Mouse (Mus musculus): Measurements from ENCODE around the gene Car11.

Car11 gene

GRCm38 (mm10) chr7:45692364-45692763 lies 7.3 kb upstream of the Car11 start:
- DNase-seq (ENCODE audit: low spot score) = no peak

GRCm38 (mm10) chr7:45693921-45694591 lies 5.6 kb upstream of the Car11 start, which contains the start of gene Sec1:
Gene Sec1, minus strand, starts transcription at chr7:45694402.
- no peak for DNase-seq (ENCODE audit: low spot score)

GRCm38 (mm10) chr7:45695098-45695497 lies 4.5 kb upstream of the Car11 start:
- no peak for DNase-seq (ENCODE audit: low spot score)

- DNase-seq (ENCODE audit: low spot score) = no peak
These were observed 1.7 kb upstream of the Car11 start for GRCm38 (mm10) chr7:45697894-45698293.

- DNase-seq (ENCODE audit: low spot score) = peak; percentile 65
These were observed 815 bp downstream of the Car11 start for GRCm38 (mm10) chr7:45700301-45701015.

- no peak for DNase-seq (ENCODE audit: low spot score)
These were observed 1.4 kb downstream of the Car11 start for GRCm38 (mm10) chr7:45701072-45701471.

- no peak for DNase-seq (ENCODE audit: low spot score)
These were observed 2.0 kb downstream of the Car11 start for GRCm38 (mm10) chr7:45701607-45702006.

- DNase-seq (ENCODE audit: low spot score) = no peak
These were observed 2.7 kb downstream of the Car11 start for GRCm38 (mm10) chr7:45702316-45702715.

- DNase-seq (ENCODE audit: low spot score) = no peak
These were observed 3.3 kb downstream of the Car11 start for GRCm38 (mm10) chr7:45702809-45703520.

- DNase-seq (ENCODE audit: low spot score) = no peak
These were observed 3.9 kb downstream of the Car11 start for GRCm38 (mm10) chr7:45703521-45704033.

GRCm38 (mm10) chr7:45704046-45704559 lies 4.5 kb downstream of the Car11 start:
- peak; percentile 57 for DNase-seq (ENCODE audit: low spot score)

- DNase-seq (ENCODE audit: low spot score) = peak; percentile 97
These were observed 5.2 kb downstream of the Car11 start, which contains the start of gene Dbp for GRCm38 (mm10) chr7:45704730-45705442. Gene Dbp, plus strand, starts transcription at chr7:45705088.

GRCm38 (mm10) chr7:45705443-45705864 lies 5.8 kb downstream of the Car11 start:
- DNase-seq (ENCODE audit: low spot score) = no peak

GRCm38 (mm10) chr7:45705873-45706281 lies 6.2 kb downstream of the Car11 start:
- peak; percentile 81 for DNase-seq (ENCODE audit: low spot score)

GRCm38 (mm10) chr7:45706721-45707241 lies 7.1 kb downstream of the Car11 start:
- DNase-seq (ENCODE audit: low spot score) = peak; percentile 92

- peak; percentile 96 for DNase-seq (ENCODE audit: low spot score)
These were observed 7.8 kb downstream of the Car11 start for GRCm38 (mm10) chr7:45707375-45707967.

- DNase-seq (ENCODE audit: low spot score) = no peak
These were observed 8.6 kb downstream of the Car11 start for GRCm38 (mm10) chr7:45708221-45708761.

- no peak for DNase-seq (ENCODE audit: low spot score)
These were observed 9.4 kb downstream of the Car11 start for GRCm38 (mm10) chr7:45709036-45709435.

- DNase-seq (ENCODE audit: low spot score) = no peak
These were observed 10.2 kb downstream of the Car11 start for GRCm38 (mm10) chr7:45709677-45710355.

Measured in ovary, postnatal 36 days (tissue).